Mouse (Mus musculus): ENCODE data around the gene Slc36a1. TPM values are rescaled to one million over a fixed set of nuclear protein-coding genes. Genes with fewer than 3 reads are reported as not detected.

Slc36a1 gene
- polyA plus RNA-seq, 1 experiment, result 41.5 TPM

GRCm38 (mm10) chr11:55168914-55169313 lies 35.2 kb upstream of the Slc36a1 start:
- DNase-seq, result no peak
- H3K27ac ChIP-seq (ENCODE audit: insufficient read depth, low read length), result no peak overlapping the region
- TF ChIP-seq CTCF (IDR thresholded peaks at IDR 0.05; ENCODE audit: borderline replicate concordance, insufficient read depth, low read depth, low read length), result no peak
- TF ChIP-seq POLR2A (IDR thresholded peaks at IDR 0.05; ENCODE audit: borderline replicate concordance, insufficient read depth, low read length), result no peak
- no peak overlapping the region for H3K4me3 ChIP-seq (replicated peaks; ENCODE audit: insufficient read depth, low read depth, low read length)
- WGBS, result 91% methylated on average over 6 of the region's 6 CpGs
- H3K27me3 ChIP-seq (ENCODE audit: control insufficient read depth, insufficient read depth, low read length), result no peaks in the 10 kb centered on the region; the same call in 1 of the 2 replicates
- no peaks in the 10 kb centered on the region for H3K4me1 ChIP-seq (ENCODE audit: control insufficient read depth, insufficient read depth, low read length)

- no peak overlapping the region for H3K27ac ChIP-seq (ENCODE audit: insufficient read depth, low read length)
- H3K27me3 ChIP-seq (ENCODE audit: control insufficient read depth, insufficient read depth, low read length), result no peaks in the 10 kb centered on the region; the same call in 1 of the 2 replicates
- no peaks in the 10 kb centered on the region for H3K4me1 ChIP-seq (ENCODE audit: control insufficient read depth, insufficient read depth, low read length)
- DNase-seq, result no peak
- WGBS, result 84% methylated on average over 4 of the region's 4 CpGs
- H3K4me3 ChIP-seq (replicated peaks; ENCODE audit: insufficient read depth, low read depth, low read length), result no peak overlapping the region
- no peak for TF ChIP-seq POLR2A (IDR thresholded peaks at IDR 0.05; ENCODE audit: borderline replicate concordance, insufficient read depth, low read length)
- no peak for TF ChIP-seq CTCF (IDR thresholded peaks at IDR 0.05; ENCODE audit: borderline replicate concordance, insufficient read depth, low read depth, low read length)
These were observed 33.6 kb upstream of the Slc36a1 start for GRCm38 (mm10) chr11:55170501-55170900.

GRCm38 (mm10) chr11:55178830-55179229 lies 25.3 kb upstream of the Slc36a1 start:
- H3K27me3 ChIP-seq (ENCODE audit: control insufficient read depth, insufficient read depth, low read length), result no peaks in the 10 kb centered on the region
- TF ChIP-seq POLR2A (IDR thresholded peaks at IDR 0.05; ENCODE audit: borderline replicate concordance, insufficient read depth, low read length), result no peak
- no peak for TF ChIP-seq CTCF (IDR thresholded peaks at IDR 0.05; ENCODE audit: borderline replicate concordance, insufficient read depth, low read depth, low read length)
- no peaks in the 10 kb centered on the region; the same call in 1 of the 2 replicates for H3K4me1 ChIP-seq (ENCODE audit: control insufficient read depth, insufficient read depth, low read length)
- WGBS, result 90% methylated on average over 4 of the region's 4 CpGs
- no peak for DNase-seq
- no peak overlapping the region for H3K4me3 ChIP-seq (replicated peaks; ENCODE audit: insufficient read depth, low read depth, low read length)
- H3K27ac ChIP-seq (ENCODE audit: insufficient read depth, low read length), result no peak overlapping the region

- peaks cover 6% of the 10 kb centered on the region for H3K4me1 ChIP-seq (ENCODE audit: control insufficient read depth, insufficient read depth, low read length)
- 93% methylated on average over 3 of the region's 3 CpGs for WGBS
- TF ChIP-seq POLR2A (IDR thresholded peaks at IDR 0.05; ENCODE audit: borderline replicate concordance, insufficient read depth, low read length), result no peak
- no peak for TF ChIP-seq CTCF (IDR thresholded peaks at IDR 0.05; ENCODE audit: borderline replicate concordance, insufficient read depth, low read depth, low read length)
- no peaks in the 10 kb centered on the region for H3K27me3 ChIP-seq (ENCODE audit: control insufficient read depth, insufficient read depth, low read length)
- H3K27ac ChIP-seq (ENCODE audit: insufficient read depth, low read length), result no peak overlapping the region
- no peak overlapping the region for H3K4me3 ChIP-seq (replicated peaks; ENCODE audit: insufficient read depth, low read depth, low read length)
- DNase-seq, result no peak
These were observed 24.3 kb upstream of the Slc36a1 start for GRCm38 (mm10) chr11:55179856-55180255.

GRCm38 (mm10) chr11:55183124-55183523 lies 21.0 kb upstream of the Slc36a1 start:
- peaks cover 16% of the 10 kb centered on the region for H3K4me1 ChIP-seq (ENCODE audit: control insufficient read depth, insufficient read depth, low read length)
- no peak overlapping the region for H3K4me3 ChIP-seq (replicated peaks; ENCODE audit: insufficient read depth, low read depth, low read length)
- no peaks in the 10 kb centered on the region for H3K27me3 ChIP-seq (ENCODE audit: control insufficient read depth, insufficient read depth, low read length)
- no peak overlapping the region for H3K27ac ChIP-seq (ENCODE audit: insufficient read depth, low read length)
- DNase-seq, result no peak
- WGBS, result 82% methylated on average over 7 of the region's 7 CpGs
- no peak for TF ChIP-seq POLR2A (IDR thresholded peaks at IDR 0.05; ENCODE audit: borderline replicate concordance, insufficient read depth, low read length)
- TF ChIP-seq CTCF (IDR thresholded peaks at IDR 0.05; ENCODE audit: borderline replicate concordance, insufficient read depth, low read depth, low read length), result no peak

- peaks cover 16% of the 10 kb centered on the region for H3K4me1 ChIP-seq (ENCODE audit: control insufficient read depth, insufficient read depth, low read length)
- no peak overlapping the region for H3K4me3 ChIP-seq (replicated peaks; ENCODE audit: insufficient read depth, low read depth, low read length)
- no peak for DNase-seq
- TF ChIP-seq CTCF (IDR thresholded peaks at IDR 0.05; ENCODE audit: borderline replicate concordance, insufficient read depth, low read depth, low read length), result no peak
- TF ChIP-seq POLR2A (IDR thresholded peaks at IDR 0.05; ENCODE audit: borderline replicate concordance, insufficient read depth, low read length), result no peak
- 87% methylated on average over 5 of the region's 5 CpGs for WGBS
- H3K27me3 ChIP-seq (ENCODE audit: control insufficient read depth, insufficient read depth, low read length), result no peaks in the 10 kb centered on the region
- H3K27ac ChIP-seq (ENCODE audit: insufficient read depth, low read length), result no peak overlapping the region
These were observed 19.9 kb upstream of the Slc36a1 start for GRCm38 (mm10) chr11:55184246-55184645.

GRCm38 (mm10) chr11:55184733-55185291 lies 19.3 kb upstream of the Slc36a1 start, which contains the start of gene Slc36a2:
Slc36a2 (minus strand) TSS chr11:55185077.
- Histone ChIP-seq H3K27ac (ENCODE audit: insufficient read depth, low read length) (no peak within 1 kb of the TSS), H3K27me3 (ENCODE audit: control insufficient read depth, insufficient read depth, low read length) (no peaks in the 10 kb centered on the region), H3K4me1 (ENCODE audit: control insufficient read depth, insufficient read depth, low read length) (peaks cover 16% of the 10 kb centered on the region), H3K4me3 (replicated peaks; ENCODE audit: insufficient read depth, low read depth, low read length) (no peak within 1 kb of the TSS)
- no peak for TF ChIP-seq POLR2A (IDR thresholded peaks at IDR 0.05; ENCODE audit: borderline replicate concordance, insufficient read depth, low read length)
- TF ChIP-seq CTCF (IDR thresholded peaks at IDR 0.05; ENCODE audit: borderline replicate concordance, insufficient read depth, low read depth, low read length), result no peak
- WGBS, result 8% methylated on average over 10 of the region's 10 CpGs
- DNase-seq, result peak; percentile 81 to 89

GRCm38 (mm10) chr11:55187292-55187691 lies 16.9 kb upstream of the Slc36a1 start:
- TF ChIP-seq POLR2A (IDR thresholded peaks at IDR 0.05; ENCODE audit: borderline replicate concordance, insufficient read depth, low read length) (no peak), CTCF (IDR thresholded peaks at IDR 0.05; ENCODE audit: borderline replicate concordance, insufficient read depth, low read depth, low read length) (no peak)
- DNase-seq, result no peak

More at GRCm38 (mm10) chr11:55187292-55187691, 16.9 kb upstream of the Slc36a1 start:
- peaks cover 16% of the 10 kb centered on the region for H3K4me1 ChIP-seq (ENCODE audit: control insufficient read depth, insufficient read depth, low read length)
- 67% methylated on average over 4 of the region's 4 CpGs for WGBS
- H3K4me3 ChIP-seq (replicated peaks; ENCODE audit: insufficient read depth, low read depth, low read length), result no peak overlapping the region
- no peaks in the 10 kb centered on the region for H3K27me3 ChIP-seq (ENCODE audit: control insufficient read depth, insufficient read depth, low read length)
- no peak overlapping the region for H3K27ac ChIP-seq (ENCODE audit: insufficient read depth, low read length)

All from cerebellum, adult 2 months (tissue).